14 mouse cellular contexts compared by ENCODE assay signal in genomic region chr6:53664759-53665158, GRCm38 (mm10).
"Had no signal": no experiment of that assay in that cellular context is flagged by ENCODE, and none has a peak within 500 bp of the region (broad histone marks: within the 10 kb centered on the region; RNA-seq: fewer than 3 reads in every experiment).

No protein-coding gene starts in this region.

- H3K36me3 ChIP-seq: liver, embryonic 13.5 days; neural tube, embryonic 15.5 days had no signal

- H3K9ac ChIP-seq: liver, embryonic 13.5 days; liver, postnatal 0 days; neural tube, embryonic 15.5 days had no signal

- H3K4me2 ChIP-seq: liver, embryonic 13.5 days; neural tube, embryonic 15.5 days had no signal

- H3K4me3 ChIP-seq: layer of hippocampus, adult 2 months; liver, embryonic 13.5 days; myocyte; neural tube, embryonic 15.5 days had no signal

- ATAC-seq: liver, postnatal 0 days had no signal

- H3K4me1 ChIP-seq: liver, embryonic 13.5 days had no signal

- H3K27ac ChIP-seq: kidney, postnatal 0 days; layer of hippocampus, adult 2 months; liver, embryonic 13.5 days; neural tube, embryonic 15.5 days had no signal

- H3K9me3 ChIP-seq: liver, embryonic 13.5 days; neural tube, embryonic 15.5 days had no signal

- DNase-seq: kidney, adult 11 months; kidney, adult 9 months; kidney, postnatal 4 days; left cerebral cortex, postnatal 4 days; liver; liver, embryonic 13.5 days; liver, postnatal 0 days; midbrain, embryonic 14.5 days; right cerebral cortex, adult 18-20 months; right cerebral cortex, postnatal 25 days had no signal

- H3K27me3 ChIP-seq: liver, embryonic 13.5 days; neural tube, embryonic 15.5 days had no signal
